Mouse (Mus musculus): ENCODE results near the gene Ephx1.

GRCm38 (mm10) chr1:180952808-180953207 lies 67.9 kb downstream of the Ephx1 start:
- TF ChIP-seq CTCF (IDR thresholded peaks at IDR 0.05; ENCODE audit: control insufficient read depth, insufficient read depth, insufficient replicate concordance, low read depth, low read length) (no peak), POLR2A (IDR thresholded peaks at IDR 0.05; ENCODE audit: control insufficient read depth, low read depth, low read length) (no peak)
